In the genomic region with DNA sequence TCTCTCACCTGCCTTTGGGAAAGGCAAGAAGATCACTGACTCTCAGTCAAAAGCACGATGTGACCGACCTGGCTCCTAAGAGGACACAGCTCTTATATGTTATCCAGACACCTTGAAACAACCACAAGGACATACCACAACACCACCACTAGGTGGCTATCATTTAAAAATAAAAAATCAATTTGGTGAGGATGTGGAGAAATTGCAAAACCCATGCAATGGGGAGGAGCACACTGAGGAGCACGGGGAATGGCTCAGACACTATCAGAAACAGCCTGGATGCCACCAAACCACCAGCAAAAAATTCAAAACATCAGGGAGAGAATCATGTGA, we compare ENCODE assay signal across 10 mouse cellular contexts.
DNase-seq lines count a peak whose midpoint lies in the region; ATAC-seq and TF ChIP-seq lines count a peak whose summit lies in the region.
"Had no signal": no experiment of that assay in that cellular context is flagged by ENCODE, and none has a peak within 500 bp of the region (broad histone marks: within the 10 kb centered on the region; RNA-seq: fewer than 3 reads in every experiment).

No protein-coding gene starts in this region.

- TF ChIP-seq POLR2A in kidney, adult 2 months (IDR thresholded peaks at IDR 0.05; ENCODE audit: low read depth, low read length) = no peak
- TF ChIP-seq POLR2A in thymus, adult 2 months (IDR thresholded peaks at IDR 0.05; ENCODE audit: control insufficient read depth, extremely low read depth, insufficient read depth, low read length, poor library complexity) = no peak

- no peak overlapping the region for H3K4me2 ChIP-seq in midbrain, postnatal 0 days (ENCODE audit: low read depth, low read length, poor library complexity, severe bottlenecking)
- H3K4me2 ChIP-seq in embryonic facial prominence, embryonic 14.5 days (ENCODE audit: low read depth, low read length) = 0 out of 2 replicates have a peak overlapping the region, but pooled peaks have one; percentile 14

- no peak overlapping the region for H3K9ac ChIP-seq in midbrain, postnatal 0 days (replicated peaks; ENCODE audit: low read length, poor library complexity, severe bottlenecking)
- H3K9ac ChIP-seq in embryonic facial prominence, embryonic 14.5 days (ENCODE audit: low read depth, low read length) = no peak overlapping the region

- no peak for DNase-seq in kidney, adult 2 months
- no peak for DNase-seq in kidney, adult 11 months
- DNase-seq in midbrain, postnatal 0 days (ENCODE audit: low spot score) = peak; percentile 26
- no peak for DNase-seq in midbrain, embryonic 10.5 days (ENCODE audit: low spot score)
- no peak for DNase-seq in embryonic facial prominence, embryonic 14.5 days (ENCODE audit: low spot score)
- no peak for DNase-seq in embryo, embryonic 10.5 days (ENCODE audit: low spot score)
- no peak for DNase-seq in thymus, adult 2 months
- DNase-seq in adrenal gland, adult (ENCODE audit: inconsistent age in 2 of 2, low spot score in 1 of 2) = no peak

- H3K36me3 ChIP-seq in kidney, adult 2 months (ENCODE audit: control insufficient read depth, insufficient read depth, low read length) = no peaks in the 10 kb centered on the region
- H3K36me3 ChIP-seq in midbrain, postnatal 0 days (ENCODE audit: insufficient read depth, low read length) = no peaks in the 10 kb centered on the region
- no peaks in the 10 kb centered on the region for H3K36me3 ChIP-seq in midbrain, embryonic 10.5 days
- H3K36me3 ChIP-seq in embryonic facial prominence, embryonic 14.5 days (ENCODE audit: control insufficient read depth, insufficient read depth, low read length) = 0 out of 2 replicates have a peak, but pooled peaks cover 4% of the 10 kb centered on the region
- H3K36me3 ChIP-seq in thymus, adult 2 months (ENCODE audit: control insufficient read depth, insufficient read depth, low read length) = no peaks in the 10 kb centered on the region

- no peaks in the 10 kb centered on the region for H3K4me1 ChIP-seq in kidney, adult 2 months (ENCODE audit: control insufficient read depth, insufficient read depth, low read length)
- H3K4me1 ChIP-seq in midbrain, postnatal 0 days (ENCODE audit: insufficient read depth, low read length) = peaks cover 5% of the 10 kb centered on the region; the same call in 1 of the 2 replicates
- H3K4me1 ChIP-seq in midbrain, embryonic 10.5 days = peaks cover 10% of the 10 kb centered on the region; the same call in 1 of the 2 replicates
- H3K4me1 ChIP-seq in embryonic facial prominence, embryonic 14.5 days (ENCODE audit: control insufficient read depth, insufficient read depth, low read length) = peaks cover 14% of the 10 kb centered on the region
- peaks cover 6% of the 10 kb centered on the region for H3K4me1 ChIP-seq in thymus, adult 2 months (replicated peaks; ENCODE audit: control insufficient read depth, insufficient read depth, low read length)

- no peak for ATAC-seq in midbrain, postnatal 0 days (ENCODE audit: low FRiP score)
- ATAC-seq in embryonic facial prominence, embryonic 14.5 days (ENCODE audit: low read depth) = 0 out of 2 replicates have a peak, but pooled peaks have one; percentile 8
- ATAC-seq: forebrain, embryonic 16.5 days; inflammation-experienced regulatory T-cells, adult 6 months had no signal

- no peak overlapping the region for H3K27ac ChIP-seq in kidney, adult 2 months (ENCODE audit: insufficient read depth, low read depth, low read length)
- H3K27ac ChIP-seq in midbrain, postnatal 0 days (ENCODE audit: low read depth, low read length) = no peak overlapping the region
- H3K27ac ChIP-seq in midbrain, embryonic 10.5 days (replicated peaks) = no peak overlapping the region
- H3K27ac ChIP-seq in embryonic facial prominence, embryonic 14.5 days (replicated peaks; ENCODE audit: low read depth, low read length) = no peak overlapping the region
- no peak overlapping the region for H3K27ac ChIP-seq in thymus, adult 2 months (ENCODE audit: control insufficient read depth, insufficient read depth, low read length)

- no peaks in the 10 kb centered on the region for H3K9me3 ChIP-seq in midbrain, postnatal 0 days (ENCODE audit: low read length)
- peaks cover 6% of the 10 kb centered on the region for H3K9me3 ChIP-seq in midbrain, embryonic 10.5 days (replicated peaks)
- H3K9me3 ChIP-seq in embryonic facial prominence, embryonic 14.5 days (ENCODE audit: control insufficient read depth, low read length) = peaks cover 7% of the 10 kb centered on the region

- H3K27me3 ChIP-seq in kidney, adult 2 months (replicated peaks; ENCODE audit: control insufficient read depth, insufficient read depth, low read length) = no peaks in the 10 kb centered on the region
- no peaks in the 10 kb centered on the region for H3K27me3 ChIP-seq in midbrain, postnatal 0 days (ENCODE audit: insufficient read depth, low read length)
- H3K27me3 ChIP-seq in midbrain, embryonic 10.5 days (ENCODE audit: low read depth, poor library complexity, severe bottlenecking) = no peaks in the 10 kb centered on the region; the same call in 1 of the 2 replicates
- H3K27me3 ChIP-seq in embryonic facial prominence, embryonic 14.5 days (replicated peaks; ENCODE audit: control insufficient read depth, insufficient read depth, low read length) = no peaks in the 10 kb centered on the region
- H3K27me3 ChIP-seq in thymus, adult 2 months (ENCODE audit: control insufficient read depth, insufficient read depth, low read length) = no peaks in the 10 kb centered on the region

- 54% methylated on average over 3 of the region's 3 CpGs for WGBS in kidney, adult 2 months
- 74% methylated on average over 3 of the region's 3 CpGs for WGBS in midbrain, postnatal 0 days
- 80% methylated on average over 3 of the region's 3 CpGs for WGBS in midbrain, embryonic 10.5 days
- WGBS in embryonic facial prominence, embryonic 14.5 days = 58% methylated on average over 3 of the region's 3 CpGs
- 93% methylated on average over 3 of the region's 3 CpGs for WGBS in thymus, adult 2 months

- TF ChIP-seq CTCF in kidney, adult 2 months (conservative IDR thresholded peaks at IDR 0.05; ENCODE audit: insufficient read depth, insufficient read length, low read depth, low read length) = 0 out of 2 replicates have a peak, but pooled peaks have one; percentile 1
- peak; percentile 55 for TF ChIP-seq CTCF in midbrain, postnatal 0 days (IDR thresholded peaks at IDR 0.05)
- no peak for TF ChIP-seq CTCF in thymus, adult 2 months (IDR thresholded peaks at IDR 0.05; ENCODE audit: borderline replicate concordance, control insufficient read depth, extremely low read depth, insufficient read depth, low read length, poor library complexity)

- no peak overlapping the region for H3K4me3 ChIP-seq in kidney, adult 2 months (ENCODE audit: insufficient read depth, low read depth, low read length)
- no peak overlapping the region for H3K4me3 ChIP-seq in midbrain, postnatal 0 days (ENCODE audit: low read depth, low read length)
- H3K4me3 ChIP-seq in midbrain, embryonic 10.5 days = no peak overlapping the region
- no peak overlapping the region for H3K4me3 ChIP-seq in embryonic facial prominence, embryonic 14.5 days (ENCODE audit: low read depth, low read length)
- H3K4me3 ChIP-seq in thymus, adult 2 months (ENCODE audit: control insufficient read depth, insufficient read depth, low read length) = no peak overlapping the region
